Mouse (Mus musculus) lung, postnatal 14 days (tissue): ENCODE measurements around the gene Keap1.

ENCODE experiments used
- DNase-seq: peaks from one replicate; pipeline ENCODE4 v3.0.0; 2021

Gene Keap1

GRCm38 (mm10) chr9:21194787-21195493 is 44.2 kb downstream of the Keap1 start:
- no peak for DNase-seq

- no peak for DNase-seq
Measured at GRCm38 (mm10) chr9:21193786-21194185, 45.4 kb downstream of the Keap1 start.

- DNase-seq: no peak
Measured at GRCm38 (mm10) chr9:21190670-21191069, 48.5 kb downstream of the Keap1 start.

- no peak for DNase-seq
Measured at GRCm38 (mm10) chr9:21189905-21190304, 49.3 kb downstream of the Keap1 start.

- DNase-seq: no peak
Measured at GRCm38 (mm10) chr9:21185436-21185835, 53.7 kb downstream of the Keap1 start.

GRCm38 (mm10) chr9:21184733-21185132 is 54.4 kb downstream of the Keap1 start:
- peak; percentile 46 for DNase-seq

GRCm38 (mm10) chr9:21183905-21184413 is 55.2 kb downstream of the Keap1 start:
- DNase-seq: peak; percentile 73

GRCm38 (mm10) chr9:21183421-21183820 is 55.7 kb downstream of the Keap1 start:
- no peak for DNase-seq

GRCm38 (mm10) chr9:21181421-21182220 is 57.5 kb downstream of the Keap1 start:
- DNase-seq: no peak

GRCm38 (mm10) chr9:21180841-21181240 is 58.3 kb downstream of the Keap1 start:
- no peak for DNase-seq

GRCm38 (mm10) chr9:21180402-21180801 is 58.8 kb downstream of the Keap1 start:
- DNase-seq: no peak
